Mouse (Mus musculus) skeletal muscle tissue, postnatal 0 days (tissue): Measurements from ENCODE around the gene Upf2. TPM values are rescaled to one million over a fixed set of nuclear protein-coding genes. Genes with fewer than 3 reads are reported as not detected.

ENCODE experiments used
- polyA plus RNA-seq: library from polyadenylated mRNA; unstranded; fragments of >200 nt; fragmentation: Nextera tagmentation; extraction: Ambion mirVana; gene quantifications from 2 replicates; pipeline ENCODE4 v1.2.1, GENCODE M21; 2015

Gene Upf2
- polyA plus RNA-seq, result 3.7 and 4.3 TPM in 2 replicates

DNA sequence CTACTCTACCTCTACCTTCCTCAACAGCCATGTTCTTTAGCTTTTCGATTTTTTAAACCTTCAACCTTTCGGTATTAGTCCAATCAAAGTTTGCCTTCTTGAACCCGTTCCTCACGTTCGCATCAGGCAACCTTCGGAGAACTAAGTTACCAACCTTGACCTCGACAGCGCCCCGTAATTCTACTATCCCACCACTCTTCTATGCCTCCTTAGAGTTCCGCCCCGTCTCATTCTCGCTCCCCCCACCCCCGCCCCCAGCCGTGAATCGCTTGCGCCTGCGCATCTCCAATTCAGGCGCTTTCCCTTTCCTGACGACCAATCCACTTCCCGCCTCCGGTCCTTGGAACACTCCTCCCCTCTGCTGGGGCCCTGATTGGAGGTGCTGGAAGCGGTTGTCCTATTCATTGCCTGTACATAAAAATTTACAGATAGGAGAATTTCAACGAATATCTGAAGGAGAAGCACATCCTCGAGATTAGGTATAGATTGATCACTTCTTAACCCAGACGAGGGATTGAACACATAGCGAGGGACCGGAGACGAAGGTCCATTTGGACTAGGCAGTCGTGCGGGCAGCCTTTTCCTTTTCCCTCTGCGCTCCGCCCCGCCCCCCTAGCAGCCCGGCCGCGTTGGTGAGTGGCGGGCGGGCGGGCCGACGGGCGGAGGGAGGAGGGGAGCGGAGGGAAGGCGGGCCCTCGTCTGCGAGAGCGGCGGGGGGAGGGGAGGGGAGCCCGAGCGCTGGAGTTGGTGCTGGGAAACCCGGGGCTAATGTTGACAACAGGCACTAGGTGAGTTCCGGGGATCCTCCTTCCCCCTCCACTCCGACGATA is at the start of gene Upf2:
Upf2 (plus strand) TSS at position 704 of the 830 bp plus-strand sequence.

DNA sequence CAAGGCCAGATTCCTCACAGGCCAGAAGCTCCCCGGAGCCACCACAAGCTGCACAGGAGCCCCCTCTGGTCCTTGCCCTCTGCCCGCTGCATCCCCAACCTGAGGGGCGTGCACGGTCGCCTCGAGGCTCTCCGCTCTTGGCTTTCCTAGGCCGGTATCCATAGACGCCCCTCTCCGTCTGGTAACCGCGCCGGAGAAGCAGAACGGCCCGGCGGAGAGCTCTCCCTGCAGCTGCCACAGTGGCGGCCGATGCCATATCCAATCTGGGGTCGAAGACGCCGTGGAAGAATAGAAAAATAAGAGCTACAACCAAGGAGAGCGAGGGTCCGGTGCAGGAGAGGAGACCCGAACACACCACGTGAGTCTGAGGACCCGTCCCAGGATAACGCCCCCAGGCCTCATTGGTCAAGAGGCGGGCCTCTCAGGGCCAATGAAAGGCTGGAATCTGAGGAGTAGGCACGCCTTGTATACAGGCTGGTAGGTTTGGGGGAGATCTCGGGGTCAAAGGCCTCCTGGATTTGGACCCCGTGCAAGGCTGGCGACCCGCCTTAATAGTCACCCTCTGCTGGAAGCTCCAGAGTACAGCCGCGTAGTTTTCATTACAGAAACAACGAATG is 8.7 kb upstream of the Upf2 start, which contains the start of gene Dhtkd1:
Dhtkd1 (minus strand) TSS at position 377 of the 617 bp plus-strand sequence.

Other genes with a start within 250 kb of the Upf2 start
- 1.4 and 2.1 TPM in 2 replicates for gene Camk1d, start 237.0 kb upstream of the Upf2 start, polyA plus RNA-seq
- gene Nudt5, start 106.5 kb upstream of the Upf2 start, polyA plus RNA-seq, result 16.7 and 19.1 TPM in 2 replicates
- gene Cdc123, start 106.3 kb upstream of the Upf2 start, polyA plus RNA-seq, result 125 and 145 TPM in 2 replicates
- 0.26 and 0.27 TPM in 2 replicates for gene Gm13199, start 88.5 kb upstream of the Upf2 start, polyA plus RNA-seq
- gene Sec61a2, start 56.0 kb upstream of the Upf2 start, polyA plus RNA-seq, result 43.5 and 44.9 TPM in 2 replicates
- 0.90 TPM in 2 replicates for gene Dhtkd1, start 8.7 kb upstream of the Upf2 start, polyA plus RNA-seq
- gene Proser2, start 178.7 kb downstream of the Upf2 start, polyA plus RNA-seq, result 4.7 and 5.3 TPM in 2 replicates